Mouse (Mus musculus) heart, postnatal 0 days (tissue): ENCODE data around the gene Rnaset2a. TPM values are rescaled to one million over a fixed set of nuclear protein-coding genes. Genes with fewer than 3 reads are reported as not detected.
A peak's percentile ranks its signal among the peaks of the same experiment; 100 is the strongest.
"Not testable (repeated sequence)": the region's sequence is repeated elsewhere in the genome, so short reads cannot be mapped to it uniquely, and the experiment has no call there.

Experiments
- ATAC-seq: fragments of 200-750 bp; cut with Nextera tagmentation; 2 replicates; pipeline ENCODE4 v1.8.0; 2017; ENCODE audit warnings: low read depth, moderate number of reproducible peaks, moderate library complexity; ENCODE audit not compliant: insufficient read depth
- DNase-seq: peaks from one replicate; pipeline ENCODE4 v3.0.0-alpha.2; 2016; ENCODE audit warnings: low spot score
- H3K27ac ChIP-seq: fragments of 300-500 bp; sonication (generic); 2 replicates; pipeline ENCODE4 v1.5.1; 2014; ENCODE audit warnings: low read depth, mild to moderate bottlenecking
- H3K27me3 ChIP-seq: fragments of 300-500 bp; sonication (generic); 2 replicates; pipeline ENCODE4 v1.6.1; 2014; ENCODE audit warnings: low read length, mixed read lengths; ENCODE audit not compliant: control insufficient read depth, insufficient read depth
- H3K36me3 ChIP-seq: fragments of 300-500 bp; sonication (generic); replicated peaks from 2 replicates; pipeline ENCODE4 v1.6.1; 2014; ENCODE audit warnings: low read length, mixed read lengths; ENCODE audit not compliant: control insufficient read depth, insufficient read depth
- H3K4me1 ChIP-seq: fragments of 300-500 bp; sonication (generic); 2 replicates; pipeline ENCODE4 v1.6.1; 2014; ENCODE audit warnings: antibody characterized with exemption; ENCODE audit not compliant: control insufficient read depth, insufficient read depth
- H3K4me2 ChIP-seq: fragments of 300-500 bp; sonication (generic); 2 replicates; pipeline ENCODE4 v1.6.1; 2014; ENCODE audit warnings: low read depth, mild to moderate bottlenecking, low read length, moderate library complexity
- H3K4me3 ChIP-seq: fragments of 300-500 bp; sonication (generic); 2 replicates; pipeline ENCODE4 v1.5.1; 2014; ENCODE audit warnings: low read depth, low read length
- H3K9ac ChIP-seq: fragments of 300-500 bp; sonication (generic); replicated peaks from 2 replicates; pipeline ENCODE4 v1.6.1; 2014; ENCODE audit warnings: low read depth, low read length, mixed read lengths
- H3K9me3 ChIP-seq: fragments of 300-500 bp; sonication (generic); replicated peaks from 2 replicates; pipeline ENCODE4 v1.6.1; 2016; ENCODE audit warnings: low read length; ENCODE audit not compliant: control insufficient read depth
- CTCF ChIP-seq: IDR thresholded peaks from 2 replicates; pipeline ENCODE4 v1.5.1; 2016; ENCODE audit warnings: antibody characterized with exemption, control low read depth, low read depth
- WGBS: fragments of 180-500 bp; shearing (Covaris S2); extraction: QIAGEN DNeasy Blood & Tissue Kit; methylation state at CpG from one replicate; pipeline ENCODE4 v1.1.7; 2014; 5-methylcytosine and 5-hydroxymethylcytosine counted together
- polyA plus RNA-seq: library from polyadenylated mRNA; unstranded; fragments of >200 nt; fragmentation: Nextera tagmentation; extraction: Ambion mirVana; gene quantifications from 2 replicates; pipeline ENCODE4 v1.2.1, GENCODE M21; 2015
- total RNA-seq: library from RNA; depleted of rRNA; stranded (reverse); fragments of >200 nt; gene quantifications from 2 replicates; pipeline ENCODE4 v1.2.3, GENCODE M21; 2014; ENCODE audit warnings: low replicate concordance

Gene Rnaset2a
- total and polyA plus RNA-seq, 2 experiments from 2014 or later = 49.8 to 51.8 TPM

GRCm38 (mm10) chr17:8164701-8165607 is 17.1 kb upstream of the Rnaset2a start, which contains the start of gene Fgfr1op:
TSS of gene Fgfr1op (plus strand) at chr17:8165501.
- not testable (repeated sequence) for DNase-seq
- peaks cover 11% of the 10 kb centered on the region for H3K36me3 ChIP-seq

DNA sequence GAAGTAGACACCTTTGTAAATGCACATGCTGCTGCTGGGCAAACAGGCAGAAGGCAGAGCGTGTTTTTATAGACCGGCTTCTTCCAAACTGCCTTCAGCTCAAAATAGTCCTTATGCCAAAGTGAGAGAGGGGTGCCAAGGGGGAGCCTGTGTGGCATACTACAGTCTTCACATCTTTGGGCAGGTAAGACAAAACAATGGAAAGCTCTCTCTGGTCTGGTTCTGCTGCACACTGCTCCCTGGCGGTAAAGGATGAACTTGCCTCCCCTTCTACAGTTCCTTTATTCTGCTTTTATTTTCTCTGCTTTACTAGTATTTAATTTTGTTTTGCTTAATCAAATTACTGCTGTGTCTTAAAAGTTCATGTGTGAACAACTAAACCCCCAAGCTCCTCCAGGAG is 13.1 kb upstream of the Rnaset2a start:
- H3K27ac ChIP-seq, DNase-seq, H3K4me1 ChIP-seq, ATAC-seq, H3K36me3 ChIP-seq, H3K4me3 ChIP-seq, H3K9me3 ChIP-seq, H3K27me3 ChIP-seq, H3K4me2 ChIP-seq, H3K9ac ChIP-seq: not testable (repeated sequence)
- peak; percentile 49 for TF ChIP-seq CTCF
- WGBS = 0% methylated on average over 1 of the region's 3 CpGs

More at GRCm38 (mm10) chr17:8164701-8165607, 17.1 kb upstream of the Rnaset2a start, which contains the start of gene Fgfr1op:
- not testable (repeated sequence) for H3K27me3 ChIP-seq, H3K9me3 ChIP-seq, H3K4me1 ChIP-seq, H3K9ac ChIP-seq
- ATAC-seq = peak; percentile 98
- H3K4me2 ChIP-seq = peak within 1 kb of the TSS; percentile 49
- H3K27ac ChIP-seq = peak within 1 kb of the TSS; percentile 53; the same call in 1 of the 2 replicates
- H3K4me3 ChIP-seq = peak within 1 kb of the TSS; percentile 58
- 3% methylated on average over 14 of the region's 55 CpGs for whole genome bisulfite sequencing

DNA sequence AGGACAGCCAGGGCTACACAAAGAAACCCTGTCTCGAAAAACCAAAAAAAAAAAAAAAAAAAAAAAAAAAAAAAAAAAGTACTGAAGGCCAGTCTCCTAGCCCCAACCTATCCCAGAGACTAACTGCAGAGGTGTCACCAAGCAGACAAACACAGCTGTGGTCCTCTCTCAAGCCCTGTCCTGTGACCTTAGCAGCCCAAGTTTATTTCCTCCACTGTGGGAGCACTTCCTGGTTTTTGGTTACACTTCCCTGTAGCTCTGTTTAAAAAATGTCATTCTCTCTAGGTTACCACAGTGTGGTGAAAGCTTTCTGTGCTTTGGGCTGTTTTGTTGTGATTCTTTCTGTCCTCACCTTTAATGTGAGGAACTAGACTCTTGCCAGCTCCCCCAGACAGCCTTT is 10.7 kb upstream of the Rnaset2a start:
- no CpG with 5 or more reads among the region's 1 CpGs for WGBS

GRCm38 (mm10) chr17:8155982-8156381 is 8.1 kb upstream of the Rnaset2a start:
- no CpG with 5 or more reads among the region's 8 CpGs for WGBS
- H3K27me3 ChIP-seq, H3K4me1 ChIP-seq, H3K4me2 ChIP-seq, H3K9me3 ChIP-seq, H3K27ac ChIP-seq, H3K9ac ChIP-seq, DNase-seq, ATAC-seq, H3K4me3 ChIP-seq, H3K36me3 ChIP-seq: not testable (repeated sequence)

More for the DNA sequence above, 10.7 kb upstream of the Rnaset2a start:
- not testable (repeated sequence) for H3K27ac ChIP-seq, H3K4me1 ChIP-seq, DNase-seq, H3K4me2 ChIP-seq, H3K27me3 ChIP-seq, ATAC-seq, H3K4me3 ChIP-seq, H3K9ac ChIP-seq, H3K9me3 ChIP-seq, H3K36me3 ChIP-seq

- not testable (repeated sequence) for DNase-seq, ATAC-seq, H3K9me3 ChIP-seq, H3K4me3 ChIP-seq, H3K4me1 ChIP-seq, H3K27ac ChIP-seq, H3K27me3 ChIP-seq, H3K36me3 ChIP-seq, H3K4me2 ChIP-seq, H3K9ac ChIP-seq
- 75% methylated on average over 7 of the region's 7 CpGs for WGBS
These were observed 7.1 kb upstream of the Rnaset2a start for GRCm38 (mm10) chr17:8155010-8155409.

DNA sequence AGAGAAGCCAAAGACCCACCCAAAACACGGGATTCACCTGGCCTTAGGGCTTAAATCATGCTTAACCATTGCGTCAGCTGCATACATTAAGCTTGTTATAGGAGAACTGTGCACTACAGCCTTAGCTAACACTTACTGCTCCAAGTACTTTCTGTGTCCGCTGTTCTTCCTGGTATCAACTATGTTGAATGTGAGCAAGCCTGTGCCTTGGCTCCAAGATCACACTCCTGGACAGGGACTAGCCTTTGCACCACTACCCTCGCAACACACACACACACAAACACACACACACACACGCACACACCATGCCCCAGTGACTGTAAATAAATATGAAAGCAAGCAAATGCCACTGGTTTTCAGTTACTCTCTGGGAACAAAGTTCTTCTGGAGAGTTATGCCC is 966 bp downstream of the Rnaset2a start:
- H3K36me3 ChIP-seq, H3K27me3 ChIP-seq, ATAC-seq, H3K4me1 ChIP-seq, DNase-seq, H3K9me3 ChIP-seq: not testable (repeated sequence)
- WGBS = 12% methylated on average over 4 of the region's 5 CpGs
- Histone ChIP-seq H3K9ac (peak overlapping the region; percentile 58), H3K27ac (0 out of 2 replicates have a peak overlapping the region, but pooled peaks have one; percentile 81), H3K4me3 (peak overlapping the region; percentile 61), H3K4me2 (peak overlapping the region; percentile 62)

DNA sequence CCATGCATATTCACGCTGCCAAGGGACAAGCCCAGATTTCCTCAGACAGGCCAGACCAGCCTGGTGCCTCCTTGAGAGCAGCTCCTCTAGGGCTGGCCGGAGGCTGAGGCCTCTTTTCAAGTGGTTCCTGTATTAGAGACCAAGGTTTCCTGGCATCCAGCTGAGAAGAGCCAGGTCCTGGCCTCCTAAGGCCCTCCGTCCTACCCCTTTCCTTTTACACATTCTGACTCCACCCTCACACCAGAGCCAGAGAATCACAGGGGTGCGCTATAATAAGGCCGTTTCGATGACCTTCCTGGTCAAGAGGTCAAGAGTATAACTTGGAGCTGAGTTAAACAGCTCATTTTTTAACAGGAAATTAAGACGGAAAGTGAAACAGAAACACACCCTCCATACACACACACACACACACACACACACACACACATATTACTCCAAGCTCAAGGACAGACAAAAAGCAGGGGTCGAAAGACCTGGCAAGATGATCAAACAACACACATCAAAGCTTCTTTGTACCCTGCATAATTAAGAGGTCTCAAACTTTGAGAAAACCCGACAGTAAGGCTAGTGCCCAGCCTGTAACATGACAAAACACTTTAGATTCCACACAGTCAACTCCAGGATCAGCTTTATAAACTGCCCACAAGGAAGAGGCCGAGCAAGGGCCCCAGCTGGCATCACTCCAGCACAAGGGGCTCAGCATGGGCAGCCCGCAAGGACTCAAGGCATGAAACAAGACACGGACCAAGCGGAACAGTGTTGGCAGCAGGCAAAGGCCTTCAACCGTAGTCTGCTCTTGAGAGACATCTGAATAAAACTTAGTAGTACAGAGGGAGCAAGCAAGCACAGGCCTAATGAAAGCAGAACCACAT is 3.9 kb downstream of the Rnaset2a start:
- H3K9me3 ChIP-seq, H3K4me2 ChIP-seq, H3K36me3 ChIP-seq, H3K27me3 ChIP-seq, H3K9ac ChIP-seq, DNase-seq, H3K4me1 ChIP-seq, ATAC-seq, H3K4me3 ChIP-seq: not testable (repeated sequence)
- peak overlapping the region; percentile 81 for H3K27ac ChIP-seq
- WGBS = 20% methylated on average over 12 of the region's 14 CpGs

- H3K4me2 ChIP-seq, H3K27me3 ChIP-seq, H3K9ac ChIP-seq, DNase-seq, H3K4me1 ChIP-seq, H3K4me3 ChIP-seq, H3K36me3 ChIP-seq, H3K9me3 ChIP-seq, ATAC-seq, H3K27ac ChIP-seq: not testable (repeated sequence)
- WGBS = 82% methylated on average over 3 of the region's 3 CpGs
These were observed 7.7 kb downstream of the Rnaset2a start for GRCm38 (mm10) chr17:8140210-8140609.
